In the genomic region with DNA sequence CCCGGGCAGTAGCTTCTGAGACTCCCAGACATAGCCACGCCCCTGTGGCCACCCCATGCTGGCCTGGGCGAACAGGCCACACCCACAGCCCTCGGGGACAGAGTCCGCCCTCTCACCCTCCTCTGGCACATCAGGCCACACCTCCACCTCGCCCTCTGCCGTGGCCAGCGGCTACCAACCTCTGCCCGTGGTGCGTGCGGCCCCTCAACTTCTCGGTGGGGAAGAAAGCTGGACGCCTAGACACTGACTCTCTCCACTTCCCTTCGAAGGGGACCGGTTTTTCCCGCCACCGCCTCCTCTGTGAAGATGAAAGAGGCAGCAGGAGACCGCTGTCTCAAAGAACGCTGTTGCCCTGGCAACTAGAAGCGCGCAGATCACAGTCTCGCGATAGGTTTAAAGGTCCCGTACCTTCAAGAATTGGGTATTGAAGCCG, we compare ENCODE assay signal across 8 mouse cellular contexts. TPM values are rescaled to one million over a fixed set of nuclear protein-coding genes. Genes with fewer than 3 reads are reported as not detected.
DNase-seq lines count a peak whose midpoint lies in the region; ATAC-seq and TF ChIP-seq lines count a peak whose summit lies in the region.

A gene (minus strand): TSS at position 346 of the 433 bp plus-strand sequence.

- H3K4me1 ChIP-seq in ES-Bruce4 (ENCODE audit: control insufficient read depth, insufficient read depth, low read length), result no peaks in the 10 kb centered on the region
- H3K4me1 ChIP-seq in cerebellum, adult 2 months (ENCODE audit: control insufficient read depth, insufficient read depth, low read length), result no peaks in the 10 kb centered on the region
- H3K4me1 ChIP-seq in hindbrain, embryonic 12.5 days, result peaks cover 5% of the 10 kb centered on the region; the same call in 1 of the 2 replicates

- peak within 1 kb of the TSS; percentile 47; the same call in 1 of the 2 replicates for H3K27ac ChIP-seq in ES-Bruce4 (ENCODE audit: insufficient read depth, low read length)
- H3K27ac ChIP-seq in cerebellum, adult 2 months (ENCODE audit: insufficient read depth, low read length), result no peak within 1 kb of the TSS
- H3K27ac ChIP-seq in hindbrain, embryonic 12.5 days, result 0 out of 2 replicates have a peak within 1 kb of the TSS, but pooled peaks have one; percentile 24

- peak in 1 of 2 experiments; percentile 26 for DNase-seq in cerebellum, adult 2 months
- DNase-seq in frontal cortex, postnatal 10 days (ENCODE audit: low spot score in 2 of 2), result peak; percentile 61 to 72
- peak; percentile 33 for DNase-seq in layer of hippocampus, postnatal 25 days (ENCODE audit: extremely low spot score in 1 of 2, low spot score in 1 of 2)
- peak; percentile 86 for DNase-seq in lung, postnatal 25 days (ENCODE audit: low spot score)
- DNase-seq in retina, adult 2 months (ENCODE audit: low read depth, low spot score), result peak; percentile 26
- DNase-seq in thymus, postnatal 25 days, result peak; percentile 85

- H3K4me3 ChIP-seq in ES-Bruce4 (ENCODE audit: low read depth, low read length), result peak within 1 kb of the TSS; percentile 75
- H3K4me3 ChIP-seq in cerebellum, adult 2 months (replicated peaks; ENCODE audit: insufficient read depth, low read depth, low read length), result peak within 1 kb of the TSS; percentile 47
- H3K4me3 ChIP-seq in hindbrain, embryonic 12.5 days, result peak within 1 kb of the TSS; percentile 38

- TF ChIP-seq CTCF in ES-Bruce4 (IDR thresholded peaks at IDR 0.05; ENCODE audit: low read depth, low read length), result no peak
- no peak for TF ChIP-seq CTCF in cerebellum, adult 2 months (IDR thresholded peaks at IDR 0.05; ENCODE audit: borderline replicate concordance, insufficient read depth, low read depth, low read length)

- WGBS in cerebellum, adult 2 months, result 4% methylated on average over 25 of the region's 25 CpGs
- 2% methylated on average over 25 of the region's 25 CpGs for WGBS in hindbrain, embryonic 12.5 days

- no peaks in the 10 kb centered on the region for H3K36me3 ChIP-seq in ES-Bruce4 (ENCODE audit: control insufficient read depth, insufficient read depth, low read length, poor library complexity, severe bottlenecking)
- H3K36me3 ChIP-seq in hindbrain, embryonic 12.5 days, result no peaks in the 10 kb centered on the region

- no peak within 1 kb of the TSS for H3K9ac ChIP-seq in ES-Bruce4 (ENCODE audit: low read depth, poor library complexity, severe bottlenecking)
- peak within 1 kb of the TSS; percentile 39; the same call in 1 of the 2 replicates for H3K9ac ChIP-seq in hindbrain, embryonic 12.5 days

- TF ChIP-seq POLR2A in ES-Bruce4 (IDR thresholded peaks at IDR 0.05; ENCODE audit: insufficient read depth, low read length), result no peak
- no peak for TF ChIP-seq POLR2A in cerebellum, adult 2 months (IDR thresholded peaks at IDR 0.05; ENCODE audit: borderline replicate concordance, insufficient read depth, low read length)

- H3K4me2 ChIP-seq in hindbrain, embryonic 12.5 days (replicated peaks), result peak within 1 kb of the TSS; percentile 57

- no peaks in the 10 kb centered on the region; the same call in 1 of the 2 replicates for H3K9me3 ChIP-seq in ES-Bruce4 (replicated peaks; ENCODE audit: control insufficient read depth, insufficient read depth, low read length, poor library complexity, severe bottlenecking)
- H3K9me3 ChIP-seq in hindbrain, embryonic 12.5 days (replicated peaks), result no peaks in the 10 kb centered on the region

- H3K27me3 ChIP-seq in ES-Bruce4 (ENCODE audit: control insufficient read depth, insufficient read depth, low read length, poor library complexity, severe bottlenecking), result no peaks in the 10 kb centered on the region
- no peaks in the 10 kb centered on the region; the same call in 1 of the 2 replicates for H3K27me3 ChIP-seq in cerebellum, adult 2 months (ENCODE audit: control insufficient read depth, insufficient read depth, low read length)
- H3K27me3 ChIP-seq in hindbrain, embryonic 12.5 days, result no peaks in the 10 kb centered on the region

- TF ChIP-seq EP300 in ES-Bruce4 (IDR thresholded peaks at IDR 0.05; ENCODE audit: insufficient read depth, low read depth, low read length), result no peak

- ATAC-seq in hindbrain, embryonic 12.5 days (ENCODE audit: low FRiP score), result peak; percentile 86

RNA-seq across cellular contexts. Expression of the gene that starts here (rescaled TPM):
- 3.1 and 3.3 TPM in 2 replicates for polyA plus RNA-seq in ES-Bruce4 (2011; ENCODE audit: insufficient read depth, insufficient read length, low read depth, missing spikeins)
- 0.36 and 0.38 TPM in 2 replicates for polyA plus RNA-seq in cerebellum, adult 2 months (2012; rRNA removed)
- polyA plus RNA-seq in hindbrain, embryonic 12.5 days (2016; fragmentation: Nextera tagmentation; extraction: Ambion mirVana), result 2.5 and 3.3 TPM in 2 replicates
- under 1 TPM; 0.85 to 0.91 TPM for total RNA-seq in layer of hippocampus, postnatal 25 days (2021)

Comparison
In these comparisons a context has a peak if more than half of its experiments do, and no peak if none do; other contexts are left out.
1. Peak in DNase-seq in layer of hippocampus, postnatal 25 days; RNA of the gene not detected or under 1 TPM.